Mouse (Mus musculus) myocyte (in vitro differentiated cells): ENCODE results near the gene Tysnd1. TPM values are rescaled to one million over a fixed set of nuclear protein-coding genes. Genes with fewer than 3 reads are reported as not detected.
A peak's percentile ranks its signal among the peaks of the same experiment; 100 is the strongest.

Experiments used
- H3K27me3 ChIP-seq: one replicate; pipeline ENCODE4 v1.6.1; 2011; ENCODE audit not compliant: control insufficient read depth, insufficient read depth, insufficient read length
- H3K36me3 ChIP-seq: one replicate; pipeline ENCODE4 v1.6.1; 2011; ENCODE audit not compliant: control insufficient read depth, insufficient read depth
- H3K4me2 ChIP-seq: one replicate; pipeline ENCODE4 v1.6.1; 2011; ENCODE audit warnings: low read depth, control low read depth
- H3K4me3 ChIP-seq: one replicate; pipeline ENCODE4 v1.5.1; 2011; ENCODE audit warnings: mild to moderate bottlenecking, control low read depth, moderate library complexity
- H3K79me2 ChIP-seq: one replicate; pipeline ENCODE4 v1.6.1; 2011; ENCODE audit not compliant: control insufficient read depth, insufficient read depth
- H3ac ChIP-seq: one replicate; pipeline ENCODE4 v1.6.1; 2011; ENCODE audit not compliant: control insufficient read depth, insufficient read length
- CEBPB ChIP-seq: IDR thresholded peaks from 2 replicates; pipeline ENCODE4 v1.6.1; 2011; ENCODE audit warnings: mild to moderate bottlenecking, moderate library complexity; ENCODE audit not compliant: poor library complexity, insufficient read depth, severe bottlenecking
- E2F4 ChIP-seq: IDR thresholded peaks from one replicate; pipeline ENCODE4 v1.6.1; 2011; ENCODE audit warnings: mild to moderate bottlenecking, control low read depth, moderate library complexity; ENCODE audit not compliant: insufficient read depth
- MAX ChIP-seq: IDR thresholded peaks from one replicate; pipeline ENCODE4 v1.6.1; 2011; ENCODE audit warnings: low read depth, mild to moderate bottlenecking, control low read depth
- MYOD1 ChIP-seq, 3 experiments: IDR thresholded peaks; one replicate each; pipeline ENCODE4 v1.6.1; 2011; ENCODE audit warnings: control low read depth in 2 of 3, low read depth in 2 of 3, mild to moderate bottlenecking in 2 of 3, moderate library complexity in 1 of 3; ENCODE audit not compliant: insufficient read length in 2 of 3, control insufficient read depth in 1 of 3
- MYOG ChIP-seq, 3 experiments: IDR thresholded peaks; one replicate each; pipeline ENCODE4 v1.6.1; 2011; ENCODE audit warnings: control low read depth in 2 of 3, low read depth in 2 of 3, mild to moderate bottlenecking in 2 of 3; ENCODE audit not compliant: insufficient read length in 2 of 3, control insufficient read depth in 1 of 3, insufficient read depth in 1 of 3
- POLR2A ChIP-seq: IDR thresholded peaks from one replicate; pipeline ENCODE4 v1.6.1; 2011; ENCODE audit warnings: low read depth, mild to moderate bottlenecking, control low read depth, moderate library complexity; ENCODE audit not compliant: insufficient read length
- POLR2AphosphoS2 ChIP-seq: IDR thresholded peaks from one replicate; pipeline ENCODE4 v1.6.1; 2011; ENCODE audit warnings: low read depth, control low read depth; ENCODE audit not compliant: insufficient read length
- REST ChIP-seq: IDR thresholded peaks from one replicate; pipeline ENCODE4 v1.6.1; 2011; ENCODE audit warnings: mild to moderate bottlenecking, control low read depth, moderate library complexity; ENCODE audit not compliant: insufficient read depth, insufficient read length
- SRF ChIP-seq: IDR thresholded peaks from one replicate; pipeline ENCODE4 v1.6.1; 2011; ENCODE audit warnings: low read depth; ENCODE audit not compliant: control insufficient read depth, insufficient read length
- TCF12 ChIP-seq: IDR thresholded peaks from one replicate; pipeline ENCODE4 v1.6.1; 2011; ENCODE audit warnings: mild to moderate bottlenecking, control low read depth; ENCODE audit not compliant: poor library complexity, insufficient read depth, severe bottlenecking
- TCF3 ChIP-seq: IDR thresholded peaks from one replicate; pipeline ENCODE4 v1.6.1; 2011; ENCODE audit warnings: low read depth, control low read depth; ENCODE audit not compliant: insufficient read length
- USF1 ChIP-seq: IDR thresholded peaks from one replicate; pipeline ENCODE4 v1.6.1; 2011; ENCODE audit warnings: low read depth, mild to moderate bottlenecking, control low read depth, moderate library complexity
- polyA plus RNA-seq: library from polyadenylated mRNA; unstranded; fragments of >200 nt; fragmentation: generic; extraction: Trizol; gene quantifications from one replicate; pipeline ENCODE4 v1.2.1, GENCODE M21; 2012; ENCODE audit warnings: missing spikeins

Tysnd1 gene
- 25.3 TPM for polyA plus RNA-seq

DNA sequence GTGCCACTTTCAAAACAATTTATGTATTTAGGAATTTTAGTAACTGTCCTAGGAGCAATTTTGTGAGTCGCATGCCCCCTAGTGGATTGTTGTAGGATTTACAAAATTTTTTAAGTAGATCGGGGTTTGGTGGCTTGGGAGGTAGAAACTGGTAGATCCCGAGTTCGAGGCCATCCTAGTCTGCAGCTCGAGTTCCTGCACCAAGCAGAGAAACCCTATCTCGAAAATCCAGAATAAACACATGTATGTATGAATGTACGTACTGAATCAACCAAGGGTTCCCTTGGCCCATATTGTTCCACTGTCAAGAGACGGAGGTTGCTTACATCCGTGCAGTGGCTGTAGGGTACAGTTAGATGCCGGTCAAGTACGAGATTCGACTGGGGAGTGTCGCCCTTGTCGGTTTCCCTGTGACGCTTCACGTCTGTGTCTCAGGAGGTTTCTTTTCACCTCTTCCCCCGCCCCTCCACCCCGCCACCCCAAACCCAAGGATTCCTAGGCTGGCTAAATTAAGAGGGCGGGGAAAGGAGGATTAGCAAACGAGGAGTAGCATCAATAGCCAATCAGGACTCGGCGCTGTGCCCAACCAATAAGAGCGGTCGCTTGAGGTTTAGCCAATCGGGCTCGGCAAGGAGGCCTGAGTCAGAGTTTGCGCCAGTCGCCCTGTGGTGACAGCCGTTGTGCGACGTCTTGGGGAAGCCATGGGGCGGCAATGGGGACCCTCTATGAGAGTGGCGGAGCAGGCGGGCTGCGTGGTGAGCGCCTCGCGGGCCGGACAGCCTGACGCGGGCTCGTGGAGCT is at the start of gene Tysnd1:
Gene Tysnd1, plus strand, starts transcription at position 645 of the 801 bp plus-strand sequence.
- Histone ChIP-seq H3K79me2 (no peaks in the 10 kb centered on the region), H3K4me3 (peak within 1 kb of the TSS; percentile 33), H3K27me3 (peaks cover 4% of the 10 kb centered on the region), H3ac (peak within 1 kb of the TSS; percentile 51), H3K36me3 (peaks cover 22% of the 10 kb centered on the region), H3K4me2 (peak within 1 kb of the TSS; percentile 66)
- TF ChIP-seq MYOG (IDR thresholded peaks at IDR 0.05; ENCODE audit: control insufficient read depth in 1 of 3, insufficient read depth in 1 of 3, insufficient read length in 2 of 3, low read depth in 2 of 3) = no peak
- peak; percentile 84 for TF ChIP-seq SRF
- TF ChIP-seq POLR2A = peak; percentile 48

GRCm38 (mm10) chr10:61646557-61646956 is 48.8 kb upstream of the Tysnd1 start:
- peaks cover 24% of the 10 kb centered on the region for H3K79me2 ChIP-seq
- no peak for TF ChIP-seq POLR2A
- no peak for TF ChIP-seq MYOD1 (IDR thresholded peaks at IDR 0.05; ENCODE audit: control insufficient read depth in 1 of 3, insufficient read length in 2 of 3, low read depth in 2 of 3)
- TF ChIP-seq E2F4 = no peak
- TF ChIP-seq TCF12 = no peak
- no peak for TF ChIP-seq MAX
- TF ChIP-seq POLR2AphosphoS2 = no peak
- TF ChIP-seq USF1 = no peak
- TF ChIP-seq MYOG (IDR thresholded peaks at IDR 0.05; ENCODE audit: control insufficient read depth in 1 of 3, insufficient read depth in 1 of 3, insufficient read length in 2 of 3, low read depth in 2 of 3) = no peak
- no peak for TF ChIP-seq CEBPB
- TF ChIP-seq REST = no peak
- no peak for TF ChIP-seq TCF3
- TF ChIP-seq SRF = no peak
- no peak overlapping the region for H3K4me2 ChIP-seq

DNA sequence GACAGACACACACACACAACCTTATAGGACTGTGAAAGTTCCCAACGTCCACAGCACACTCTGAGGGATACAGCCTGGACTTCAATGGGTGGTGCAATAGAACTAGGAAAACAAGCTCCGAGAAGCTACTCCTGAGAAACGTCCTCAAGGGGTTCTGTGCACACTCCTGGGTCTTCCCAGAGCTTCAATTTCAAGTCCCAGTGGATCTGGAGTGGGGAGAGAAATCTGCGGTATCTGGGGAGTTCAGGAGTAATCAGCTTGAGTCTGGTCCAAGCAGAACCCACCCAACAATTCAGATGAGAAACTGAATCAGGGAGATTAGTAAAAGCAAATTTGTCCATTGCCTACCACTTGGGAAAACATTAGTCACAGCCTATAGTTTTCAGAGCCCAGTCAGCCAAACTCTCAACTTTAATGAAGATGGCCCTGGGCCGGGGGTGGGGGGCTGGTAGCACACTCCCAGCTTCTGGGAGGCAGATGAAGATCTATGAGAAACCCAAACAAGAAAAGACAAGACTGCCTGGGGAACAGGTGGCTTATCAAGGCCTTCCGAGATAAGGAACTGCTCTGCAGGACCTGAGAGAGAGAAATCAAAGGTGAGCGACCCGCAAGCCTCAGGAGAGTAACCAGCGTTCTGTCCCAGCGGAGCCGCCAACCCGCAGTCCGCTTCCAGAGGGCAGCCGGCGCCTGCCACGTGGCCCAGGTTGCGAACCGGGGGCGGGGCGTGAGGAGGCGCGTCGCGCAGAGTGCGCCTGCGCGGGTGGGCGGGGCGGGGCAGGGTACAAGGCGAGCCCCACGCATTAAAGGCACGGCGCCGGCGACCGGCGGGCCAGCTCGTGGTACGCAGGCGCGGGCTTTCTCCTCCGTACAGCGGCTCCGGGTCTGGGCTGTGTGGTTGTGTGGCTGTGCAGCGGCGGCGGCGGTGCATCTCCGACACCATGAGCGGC is 47.3 kb upstream of the Tysnd1 start, which contains the start of gene Ppa1:
Gene Ppa1, plus strand, starts transcription at position 763 of the 947 bp plus-strand sequence.
- no peaks in the 10 kb centered on the region for H3K27me3 ChIP-seq
- peaks cover 24% of the 10 kb centered on the region for H3K79me2 ChIP-seq
- H3K4me3 ChIP-seq = peak within 1 kb of the TSS; percentile 62
- H3K36me3 ChIP-seq = no peaks in the 10 kb centered on the region
- no peak for TF ChIP-seq SRF
- no peak for TF ChIP-seq E2F4
- peak; percentile 97 for TF ChIP-seq POLR2A
- TF ChIP-seq TCF3 = no peak
- TF ChIP-seq MYOG (IDR thresholded peaks at IDR 0.05; ENCODE audit: control insufficient read depth in 1 of 3, insufficient read depth in 1 of 3, insufficient read length in 2 of 3, low read depth in 2 of 3) = peak in 1 of 3 experiments; percentile 32
- no peak for TF ChIP-seq CEBPB
- TF ChIP-seq REST = no peak
- TF ChIP-seq MAX = peak; percentile 29
- peak; percentile 77 for TF ChIP-seq USF1
- peak in 1 of 3 experiments; percentile 31 for TF ChIP-seq MYOD1 (IDR thresholded peaks at IDR 0.05; ENCODE audit: control insufficient read depth in 1 of 3, insufficient read length in 2 of 3, low read depth in 2 of 3)
- TF ChIP-seq POLR2AphosphoS2 = peak; percentile 95
- TF ChIP-seq TCF12 = no peak
- peak within 1 kb of the TSS; percentile 42 for H3ac ChIP-seq
- H3K4me2 ChIP-seq = peak within 1 kb of the TSS; percentile 91

More at GRCm38 (mm10) chr10:61646557-61646956, 48.8 kb upstream of the Tysnd1 start:
- no peaks in the 10 kb centered on the region for H3K27me3 ChIP-seq
- H3K36me3 ChIP-seq = no peaks in the 10 kb centered on the region
- H3K4me3 ChIP-seq = no peak overlapping the region
- H3ac ChIP-seq = no peak overlapping the region

GRCm38 (mm10) chr10:61648737-61649645 is 46.3 kb upstream of the Tysnd1 start:
- H3K4me2 ChIP-seq = peak overlapping the region; percentile 79
- peak in 1 of 3 experiments; percentile 3 for TF ChIP-seq MYOD1 (IDR thresholded peaks at IDR 0.05; ENCODE audit: control insufficient read depth in 1 of 3, insufficient read length in 2 of 3, low read depth in 2 of 3)
- TF ChIP-seq REST = no peak
- TF ChIP-seq E2F4 = no peak
- H3K79me2 ChIP-seq = peaks cover 24% of the 10 kb centered on the region

More at GRCm38 (mm10) chr10:61648737-61649645, 46.3 kb upstream of the Tysnd1 start:
- H3K27me3 ChIP-seq = no peaks in the 10 kb centered on the region
- peak overlapping the region; percentile 42 for H3ac ChIP-seq
- H3K36me3 ChIP-seq = no peaks in the 10 kb centered on the region
- peak overlapping the region; percentile 62 for H3K4me3 ChIP-seq
